Mouse (Mus musculus): ENCODE results near the gene Yrdc. TPM values are rescaled to one million over a fixed set of nuclear protein-coding genes. Genes with fewer than 3 reads are reported as not detected.

The Yrdc gene
- polyA plus RNA-seq, 1 experiment from 2014 or later, result 37.2 TPM

GRCm38 (mm10) chr4:124847573-124847972 lies 2.9 kb upstream of the Yrdc start:
- 12% methylated on average over 8 of the region's 8 CpGs for WGBS
- no peak for ATAC-seq (ENCODE audit: low FRiP score, low TSS enrichment)
- H3K9me3 ChIP-seq (ENCODE audit: low read length), result no peaks in the 10 kb centered on the region

GRCm38 (mm10) chr4:124849631-124850260 lies 733 bp upstream of the Yrdc start:
- peaks cover 22% of the 10 kb centered on the region for H3K4me1 ChIP-seq (ENCODE audit: insufficient read depth, low read length)
- ATAC-seq (ENCODE audit: low FRiP score, low TSS enrichment), result peak; percentile 62
- H3K4me3 ChIP-seq (ENCODE audit: low read length), result peak overlapping the region; percentile 96
- peaks cover 16% of the 10 kb centered on the region; the same call in 1 of the 2 replicates for H3K36me3 ChIP-seq (ENCODE audit: insufficient read depth, low read length)
- H3K4me2 ChIP-seq (replicated peaks; ENCODE audit: low read depth, low read length), result peak overlapping the region; percentile 64
- H3K9ac ChIP-seq (replicated peaks; ENCODE audit: low read length), result peak overlapping the region; percentile 90
- H3K9me3 ChIP-seq (ENCODE audit: low read length), result no peaks in the 10 kb centered on the region
- H3K27ac ChIP-seq (ENCODE audit: low read length), result peak overlapping the region; percentile 82
- H3K27me3 ChIP-seq (ENCODE audit: insufficient read depth, low read length), result no peaks in the 10 kb centered on the region
- under 1% methylated on average over 24 of the region's 24 CpGs for WGBS

More at GRCm38 (mm10) chr4:124847573-124847972, 2.9 kb upstream of the Yrdc start:
- H3K9ac ChIP-seq (replicated peaks; ENCODE audit: low read length), result no peak overlapping the region
- H3K4me1 ChIP-seq (ENCODE audit: insufficient read depth, low read length), result peaks cover 21% of the 10 kb centered on the region
- H3K4me2 ChIP-seq (replicated peaks; ENCODE audit: low read depth, low read length), result no peak overlapping the region
- H3K4me3 ChIP-seq (ENCODE audit: low read length), result no peak overlapping the region
- H3K27me3 ChIP-seq (ENCODE audit: insufficient read depth, low read length), result no peaks in the 10 kb centered on the region
- peaks cover 6% of the 10 kb centered on the region; the same call in 1 of the 2 replicates for H3K36me3 ChIP-seq (ENCODE audit: insufficient read depth, low read length)
- no peak overlapping the region for H3K27ac ChIP-seq (ENCODE audit: low read length)

GRCm38 (mm10) chr4:124850933-124851658 lies 617 bp downstream of the Yrdc start, which contains the start of gene 1110065P20Rik:
1110065P20Rik (minus strand) TSS chr4:124851196.
- Histone ChIP-seq H3K4me3 (ENCODE audit: low read length) (peak within 1 kb of the TSS; percentile 96), H3K9me3 (ENCODE audit: low read length) (no peaks in the 10 kb centered on the region), H3K4me2 (replicated peaks; ENCODE audit: low read depth, low read length) (peak within 1 kb of the TSS; percentile 95), H3K36me3 (ENCODE audit: insufficient read depth, low read length) (peaks cover 24% of the 10 kb centered on the region; the same call in 1 of the 2 replicates), H3K27me3 (ENCODE audit: insufficient read depth, low read length) (no peaks in the 10 kb centered on the region), H3K4me1 (ENCODE audit: insufficient read depth, low read length) (peaks cover 22% of the 10 kb centered on the region), H3K27ac (ENCODE audit: low read length) (peak within 1 kb of the TSS; percentile 82), H3K9ac (replicated peaks; ENCODE audit: low read length) (peak within 1 kb of the TSS; percentile 90)
- peak; percentile 73 for ATAC-seq (ENCODE audit: low FRiP score, low TSS enrichment)
- under 1% methylated on average over 59 of the region's 75 CpGs for WGBS

- no peak overlapping the region for H3K4me3 ChIP-seq (ENCODE audit: low read length)
- H3K27me3 ChIP-seq (ENCODE audit: insufficient read depth, low read length), result peaks cover 8% of the 10 kb centered on the region
- 91% methylated on average over 8 of the region's 8 CpGs for WGBS
- H3K27ac ChIP-seq (ENCODE audit: low read length), result no peak overlapping the region
- no peak overlapping the region for H3K9ac ChIP-seq (replicated peaks; ENCODE audit: low read length)
- H3K36me3 ChIP-seq (ENCODE audit: insufficient read depth, low read length), result peaks cover 24% of the 10 kb centered on the region; the same call in 1 of the 2 replicates
- no peaks in the 10 kb centered on the region for H3K9me3 ChIP-seq (ENCODE audit: low read length)
- H3K4me1 ChIP-seq (ENCODE audit: insufficient read depth, low read length), result peaks cover 10% of the 10 kb centered on the region
- no peak for ATAC-seq (ENCODE audit: low FRiP score, low TSS enrichment)
- no peak overlapping the region for H3K4me2 ChIP-seq (replicated peaks; ENCODE audit: low read depth, low read length)
Measured at GRCm38 (mm10) chr4:124856294-124856693, 5.8 kb downstream of the Yrdc start.

- Histone ChIP-seq H3K4me2 (replicated peaks; ENCODE audit: low read depth, low read length) (no peak overlapping the region), H3K9ac (replicated peaks; ENCODE audit: low read length) (no peak overlapping the region), H3K4me1 (ENCODE audit: insufficient read depth, low read length) (peaks cover 6% of the 10 kb centered on the region), H3K27me3 (ENCODE audit: insufficient read depth, low read length) (peaks cover 25% of the 10 kb centered on the region), H3K36me3 (ENCODE audit: insufficient read depth, low read length) (peaks cover 22% of the 10 kb centered on the region; the same call in 1 of the 2 replicates), H3K27ac (ENCODE audit: low read length) (no peak overlapping the region), H3K9me3 (ENCODE audit: low read length) (no peaks in the 10 kb centered on the region), H3K4me3 (ENCODE audit: low read length) (no peak overlapping the region)
- ATAC-seq (ENCODE audit: low FRiP score, low TSS enrichment), result no peak
- 52% methylated on average over 5 of the region's 5 CpGs for WGBS
Measured at GRCm38 (mm10) chr4:124858370-124858769, 7.9 kb downstream of the Yrdc start.

GRCm38 (mm10) chr4:124860446-124860845 lies 10.0 kb downstream of the Yrdc start:
- Histone ChIP-seq H3K36me3 (ENCODE audit: insufficient read depth, low read length) (peaks cover 9% of the 10 kb centered on the region; the same call in 1 of the 2 replicates), H3K4me2 (replicated peaks; ENCODE audit: low read depth, low read length) (no peak overlapping the region), H3K9me3 (ENCODE audit: low read length) (no peaks in the 10 kb centered on the region), H3K4me3 (ENCODE audit: low read length) (no peak overlapping the region), H3K27me3 (ENCODE audit: insufficient read depth, low read length) (peaks cover 25% of the 10 kb centered on the region), H3K9ac (replicated peaks; ENCODE audit: low read length) (no peak overlapping the region), H3K27ac (ENCODE audit: low read length) (no peak overlapping the region), H3K4me1 (ENCODE audit: insufficient read depth, low read length) (peaks cover 6% of the 10 kb centered on the region)
- ATAC-seq (ENCODE audit: low FRiP score, low TSS enrichment), result peak; percentile 57; the same call in 1 of the 2 replicates
- WGBS, result 6% methylated on average over 7 of the region's 7 CpGs

GRCm38 (mm10) chr4:124861283-124862188 lies 11.1 kb downstream of the Yrdc start, which contains the start of gene Maneal:
Maneal (minus strand) TSS chr4:124862171.
- H3K9ac ChIP-seq (replicated peaks; ENCODE audit: low read length), result peak within 1 kb of the TSS; percentile 23; the same call in 1 of the 2 replicates
- peaks cover 6% of the 10 kb centered on the region for H3K4me1 ChIP-seq (ENCODE audit: insufficient read depth, low read length)
- ATAC-seq (ENCODE audit: low FRiP score, low TSS enrichment), result peak; percentile 65
- no peaks in the 10 kb centered on the region for H3K9me3 ChIP-seq (ENCODE audit: low read length)
- H3K4me2 ChIP-seq (replicated peaks; ENCODE audit: low read depth, low read length), result peak within 1 kb of the TSS; percentile 74
- peaks cover 3% of the 10 kb centered on the region; the same call in 1 of the 2 replicates for H3K36me3 ChIP-seq (ENCODE audit: insufficient read depth, low read length)
- H3K27ac ChIP-seq (ENCODE audit: low read length), result no peak within 1 kb of the TSS
- WGBS, result 4% methylated on average over 62 of the region's 77 CpGs
- peaks cover 25% of the 10 kb centered on the region for H3K27me3 ChIP-seq (ENCODE audit: insufficient read depth, low read length)
- peak within 1 kb of the TSS; percentile 45 for H3K4me3 ChIP-seq (ENCODE audit: low read length)

- Histone ChIP-seq H3K36me3 (ENCODE audit: insufficient read depth, low read length) (no peaks in the 10 kb centered on the region), H3K9ac (replicated peaks; ENCODE audit: low read length) (no peak overlapping the region), H3K4me1 (ENCODE audit: insufficient read depth, low read length) (no peaks in the 10 kb centered on the region), H3K4me3 (ENCODE audit: low read length) (no peak overlapping the region), H3K27ac (ENCODE audit: low read length) (no peak overlapping the region), H3K27me3 (ENCODE audit: insufficient read depth, low read length) (no peaks in the 10 kb centered on the region), H3K9me3 (ENCODE audit: low read length) (peaks cover 6% of the 10 kb centered on the region; the same call in 1 of the 2 replicates), H3K4me2 (replicated peaks; ENCODE audit: low read depth, low read length) (no peak overlapping the region)
- ATAC-seq (ENCODE audit: low FRiP score, low TSS enrichment), result no peak
- WGBS, result 96% methylated on average over 1 of the region's 1 CpGs
Measured at GRCm38 (mm10) chr4:124872719-124873118, 22.2 kb downstream of the Yrdc start.

GRCm38 (mm10) chr4:124880599-124880998 lies 30.1 kb downstream of the Yrdc start, which contains the start of gene Epha10:
Epha10 (plus strand) TSS chr4:124880899.
- peaks cover 62% of the 10 kb centered on the region for H3K27me3 ChIP-seq (ENCODE audit: insufficient read depth, low read length)
- no peak for ATAC-seq (ENCODE audit: low FRiP score, low TSS enrichment)

More at GRCm38 (mm10) chr4:124880599-124880998, 30.1 kb downstream of the Yrdc start, which contains the start of gene Epha10:
- Histone ChIP-seq H3K4me2 (replicated peaks; ENCODE audit: low read depth, low read length) (peak within 1 kb of the TSS; percentile 58), H3K4me1 (ENCODE audit: insufficient read depth, low read length) (no peaks in the 10 kb centered on the region), H3K9ac (replicated peaks; ENCODE audit: low read length) (no peak within 1 kb of the TSS), H3K36me3 (ENCODE audit: insufficient read depth, low read length) (no peaks in the 10 kb centered on the region), H3K9me3 (ENCODE audit: low read length) (no peaks in the 10 kb centered on the region), H3K27ac (ENCODE audit: low read length) (no peak within 1 kb of the TSS), H3K4me3 (ENCODE audit: low read length) (peak within 1 kb of the TSS; percentile 36)
- WGBS, result 2% methylated on average over 11 of the region's 11 CpGs

All from kidney, embryonic 16.5 days (tissue).